Mouse (Mus musculus) ES-E14 (cell line): ENCODE measurements around the gene Nfkbia. TPM values are rescaled to one million over a fixed set of nuclear protein-coding genes. Genes with fewer than 3 reads are reported as not detected.
A peak's percentile ranks its signal among the peaks of the same experiment; 100 is the strongest.

Experiments used
- DNase-seq: peaks from one replicate; pipeline ENCODE4 v3.0.0-alpha.2; 2013; ENCODE audit warnings: low read depth, low spot score
- H3K27ac ChIP-seq: 2 replicates; pipeline ENCODE4 v1.5.1; 2012; ENCODE audit warnings: low read depth, mild to moderate bottlenecking, low read length, moderate library complexity, mixed read lengths; ENCODE audit not compliant: poor library complexity, insufficient read depth, severe bottlenecking
- H3K36me3 ChIP-seq: 2 replicates; pipeline ENCODE4 v1.6.1; 2012; ENCODE audit warnings: mild to moderate bottlenecking, low read length, moderate library complexity, mixed read lengths; ENCODE audit not compliant: control insufficient read depth, poor library complexity, insufficient read depth, severe bottlenecking
- H3K4me1 ChIP-seq, 2 experiments: fragments of 150-350 bp in 1 of 2; sonication (generic) in 1 of 2; 2 replicates each; pipeline ENCODE4 v1.6.1; 2012; ENCODE audit warnings: low read length in 2 of 2, mild to moderate bottlenecking in 1 of 2, mixed read lengths in 1 of 2; ENCODE audit not compliant: control insufficient read depth in 2 of 2, insufficient read depth in 2 of 2, poor library complexity in 1 of 2
- H3K4me3 ChIP-seq, 2 experiments: fragments of 150-350 bp in 1 of 2; sonication (generic) in 1 of 2; 2 replicates each; pipeline ENCODE4 v1.5.1; 2012; ENCODE audit warnings: low read length in 2 of 2, low read depth in 1 of 2, mild to moderate bottlenecking in 1 of 2, mixed read lengths in 1 of 2; ENCODE audit not compliant: insufficient read depth in 1 of 2, poor library complexity in 1 of 2, severe bottlenecking in 1 of 2
- H3K9ac ChIP-seq: 2 replicates; pipeline ENCODE4 v1.6.1; 2012; ENCODE audit warnings: low read depth, mild to moderate bottlenecking, low read length, mixed read lengths; ENCODE audit not compliant: poor library complexity, insufficient read depth, severe bottlenecking
- H3K9me3 ChIP-seq: fragments of 150-350 bp; sonication (generic); 2 replicates; pipeline ENCODE4 v1.6.1; 2012; ENCODE audit warnings: low read depth, mild to moderate bottlenecking, low read length; ENCODE audit not compliant: control insufficient read depth, insufficient read depth
- CHD2 ChIP-seq: IDR thresholded peaks from 2 replicates; pipeline ENCODE4 v1.6.1; 2014; ENCODE audit warnings: mild to moderate bottlenecking, low read depth, low read length, inconsistent platforms
- HCFC1 ChIP-seq: IDR thresholded peaks from 2 replicates; pipeline ENCODE4 v1.6.1; 2012; ENCODE audit warnings: low read length, inconsistent platforms, borderline replicate concordance; ENCODE audit not compliant: insufficient read depth
- MAFK ChIP-seq: IDR thresholded peaks from 2 replicates; pipeline ENCODE4 v1.6.1; 2014; ENCODE audit warnings: mild to moderate bottlenecking, low read depth, low read length, inconsistent platforms; ENCODE audit not compliant: insufficient read depth
- ZC3H11A ChIP-seq: IDR thresholded peaks from 2 replicates; pipeline ENCODE4 v1.6.1; 2012; ENCODE audit warnings: low read depth, mild to moderate bottlenecking, inconsistent platforms, low read length, borderline replicate concordance
- ZNF384 ChIP-seq: IDR thresholded peaks from 2 replicates; pipeline ENCODE4 v1.6.1; 2012; ENCODE audit warnings: low read depth, low read length, inconsistent platforms
- in situ Hi-C, 2 experiments: fragments of 600-800 bp; cut with MboI; formaldehyde crosslinking; loops; one replicate each; pipeline ENCODE4 v1.15.1; 2025; ENCODE audit warnings: low sequenced_read_pairs in 2 of 2, inconsistent platforms in 1 of 2; ENCODE audit not compliant: unreplicated experiment in 2 of 2
- total RNA-seq: library from RNA; depleted of rRNA; stranded (reverse); fragments of 300-350 nt; gene quantifications from 2 replicates; pipeline ENCODE4 v1.2.3, GENCODE M21; 2012

The Nfkbia gene
- total RNA-seq, 1 experiment = 30.6 TPM

DNA sequence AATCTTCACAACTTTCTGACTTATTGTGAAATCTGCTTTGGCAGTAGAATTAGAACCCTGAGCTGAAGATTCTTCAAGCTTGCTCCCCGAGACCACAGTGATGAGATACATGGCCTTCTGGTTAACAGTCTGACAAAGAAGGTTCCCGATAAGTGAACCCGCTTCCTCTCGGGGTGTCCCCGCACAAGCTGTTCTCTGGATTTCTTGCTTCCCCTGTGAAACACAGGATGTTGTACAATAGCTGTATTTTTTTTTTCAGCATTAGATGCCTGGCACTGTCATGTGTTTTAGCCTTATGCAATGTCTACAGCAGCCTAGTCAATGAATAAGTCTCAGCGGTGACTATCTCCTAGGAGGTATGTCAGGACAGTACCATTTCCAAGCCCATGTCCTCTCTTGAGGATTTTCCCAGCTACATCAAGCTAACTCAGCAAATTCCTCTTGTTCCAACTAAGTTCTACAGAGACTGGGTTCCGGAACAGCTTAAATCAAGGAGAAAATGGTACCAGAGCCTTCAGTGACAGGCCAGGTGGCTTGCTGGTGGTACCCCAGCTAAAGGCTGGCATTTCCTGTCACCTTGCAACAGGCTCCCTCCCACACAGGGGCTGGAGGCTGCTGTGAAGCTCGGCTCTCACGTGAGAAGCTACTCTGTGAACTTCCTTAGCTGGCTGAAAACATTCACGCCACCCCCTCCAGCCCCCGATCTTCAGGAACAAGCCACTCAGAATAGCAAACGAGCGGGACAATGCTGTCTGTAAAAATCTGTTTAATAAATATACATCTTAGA, 3.6 kb downstream of the Nfkbia start:
- no peak overlapping the region for H3K4me3 ChIP-seq
- DNase-seq = no peak
- H3K9ac ChIP-seq = no peak overlapping the region
- no peaks in the 10 kb centered on the region for H3K9me3 ChIP-seq
- in situ Hi-C loops = no loop called here
- H3K36me3 ChIP-seq = peaks cover 19% of the 10 kb centered on the region
- TF ChIP-seq ZC3H11A = no peak
- 0 out of 2 replicates have a peak, but pooled peaks have one; percentile 15 for TF ChIP-seq MAFK
- H3K4me1 ChIP-seq = peaks cover 9 to 20% of the 10 kb centered on the region in 2 experiments
- no peak overlapping the region for H3K27ac ChIP-seq

DNA sequence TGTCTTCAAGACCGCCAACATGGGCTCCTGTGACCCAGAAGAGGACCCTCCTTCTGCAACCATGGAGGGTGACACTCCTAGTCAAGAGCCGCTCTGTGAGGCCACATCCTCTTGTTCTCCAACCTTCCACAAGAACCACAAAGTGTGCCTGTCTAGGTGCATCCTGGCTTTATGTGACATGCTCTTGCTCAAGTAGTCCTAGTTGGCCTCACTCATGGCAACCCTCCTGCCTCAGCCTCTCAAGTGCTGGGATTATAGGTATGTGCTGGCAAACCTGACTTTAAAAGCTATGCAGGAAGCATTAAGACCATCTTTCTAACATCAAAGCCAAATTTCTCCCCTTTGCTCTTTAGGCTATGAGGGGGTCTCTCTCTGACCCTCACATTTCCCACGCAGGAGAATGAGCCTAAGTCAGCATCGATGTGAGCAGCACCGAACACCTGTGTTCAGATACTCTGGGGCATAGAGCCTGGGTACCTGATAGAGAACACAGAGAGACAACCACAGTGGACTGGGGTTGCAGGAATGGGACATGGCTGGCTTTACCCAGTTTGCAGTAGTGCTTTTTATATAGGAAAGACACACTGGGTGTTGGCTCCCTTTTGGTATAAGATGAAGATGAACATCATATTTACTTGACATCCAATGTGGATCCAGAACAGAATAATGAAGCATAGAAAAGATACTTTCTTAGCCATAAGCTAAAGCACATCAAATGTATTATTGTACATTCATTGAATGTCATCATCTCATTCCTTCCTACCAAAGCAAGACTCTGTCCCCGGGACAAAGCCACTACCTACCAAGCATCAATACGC, 4.4 kb downstream of the Nfkbia start:
- in situ Hi-C loops = no loop called here
- no peak for DNase-seq
- H3K9me3 ChIP-seq = no peaks in the 10 kb centered on the region

DNA sequence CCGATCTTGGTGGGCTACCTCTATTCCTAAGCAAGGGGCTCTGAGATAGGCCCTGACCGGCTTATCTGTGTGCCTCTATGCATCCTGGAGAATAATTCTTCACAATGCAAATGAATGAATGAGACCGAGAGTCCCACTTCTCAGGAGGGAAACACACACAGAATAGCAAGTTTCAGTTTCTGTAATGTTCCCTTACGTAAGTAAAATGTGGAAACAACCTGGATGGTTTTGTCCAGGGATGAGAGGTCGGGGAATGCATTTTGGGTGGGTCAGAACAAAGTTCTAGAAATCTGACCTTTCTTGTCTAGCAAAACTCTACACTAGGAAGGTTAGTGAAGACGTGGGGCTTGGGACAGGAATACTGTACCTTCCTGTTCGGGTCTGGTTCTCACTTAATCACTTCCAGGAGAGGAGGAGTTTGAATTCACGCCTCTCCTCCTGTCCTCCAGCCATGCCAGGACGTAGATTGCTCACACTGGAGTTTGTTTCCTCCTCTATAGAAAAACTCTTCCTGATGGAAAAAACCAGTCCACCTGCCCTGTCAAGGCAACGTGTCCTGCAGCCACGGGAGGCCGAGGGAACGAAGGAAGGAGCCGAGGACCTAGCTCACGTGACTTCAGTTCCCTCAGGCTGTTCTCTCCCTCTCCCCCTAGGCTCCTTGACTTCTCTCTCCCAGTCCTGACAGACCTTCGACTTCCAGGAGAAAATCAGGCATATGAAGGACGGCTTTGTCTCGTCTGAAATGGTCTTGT, 5.3 kb downstream of the Nfkbia start:
- Histone ChIP-seq H3K9ac (no peak overlapping the region), H3K27ac (no peak overlapping the region), H3K4me1 (peaks cover 6 to 24% of the 10 kb centered on the region in 2 experiments; a peak in 3 of 4 replicates), H3K9me3 (no peaks in the 10 kb centered on the region), H3K4me3 (no peak overlapping the region), H3K36me3 (peaks cover 19% of the 10 kb centered on the region)
- no peak for DNase-seq
- in situ Hi-C loops = no loop called here
- TF ChIP-seq ZC3H11A (no peak), ZNF384 (no peak), HCFC1 (no peak), MAFK (no peak), CHD2 (no peak)

More for the DNA sequence above, 4.4 kb downstream of the Nfkbia start:
- H3K4me3 ChIP-seq = no peak overlapping the region
- H3K4me1 ChIP-seq = peaks cover 6 to 23% of the 10 kb centered on the region in 2 experiments; a peak in 3 of 4 replicates
- H3K36me3 ChIP-seq = peaks cover 19% of the 10 kb centered on the region
- TF ChIP-seq MAFK (no peak), CHD2 (no peak)
- H3K27ac ChIP-seq = no peak overlapping the region
- no peak overlapping the region for H3K9ac ChIP-seq

DNA sequence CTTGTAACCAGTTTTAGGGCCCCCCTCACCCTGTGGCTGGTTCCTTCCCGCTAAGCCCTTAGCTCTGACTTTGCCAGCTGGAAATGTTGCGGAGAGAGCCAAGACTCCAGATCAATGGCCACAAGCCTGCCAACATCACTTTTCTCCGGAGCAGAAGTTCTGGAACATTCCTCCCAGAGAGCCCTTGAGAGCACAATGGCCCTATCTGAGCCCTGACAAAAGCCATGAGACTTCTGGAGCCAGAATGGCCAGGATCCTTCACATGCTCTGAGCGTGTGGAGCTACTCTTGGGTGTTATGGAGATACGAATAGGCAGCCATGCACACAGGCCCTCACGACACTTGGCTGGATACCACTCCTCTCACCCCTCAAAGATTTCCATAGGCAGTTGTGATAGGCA, 7.6 kb downstream of the Nfkbia start:
- no peak overlapping the region for H3K27ac ChIP-seq
- no peaks in the 10 kb centered on the region for H3K9me3 ChIP-seq
- TF ChIP-seq CHD2 (no peak), MAFK (no peak), ZC3H11A (no peak), HCFC1 (no peak), ZNF384 (no peak)
- no peak for DNase-seq
- H3K4me3 ChIP-seq = no peak overlapping the region
- H3K4me1 ChIP-seq = peaks cover 6 to 17% of the 10 kb centered on the region in 2 experiments; a peak in 3 of 4 replicates
- H3K36me3 ChIP-seq = peaks cover 10% of the 10 kb centered on the region
- no peak overlapping the region for H3K9ac ChIP-seq
- in situ Hi-C loops = no loop called here
